Mouse (Mus musculus): ENCODE data around the gene Gas7. TPM values are rescaled to one million over a fixed set of nuclear protein-coding genes. Genes with fewer than 3 reads are reported as not detected.
A peak's percentile ranks its signal among the peaks of the same experiment; 100 is the strongest.

Gene Gas7
- 2.7 and 3.2 TPM in 2 replicates for polyA plus RNA-seq (2014; fragmentation: Nextera tagmentation; extraction: Ambion mirVana)

DNA sequence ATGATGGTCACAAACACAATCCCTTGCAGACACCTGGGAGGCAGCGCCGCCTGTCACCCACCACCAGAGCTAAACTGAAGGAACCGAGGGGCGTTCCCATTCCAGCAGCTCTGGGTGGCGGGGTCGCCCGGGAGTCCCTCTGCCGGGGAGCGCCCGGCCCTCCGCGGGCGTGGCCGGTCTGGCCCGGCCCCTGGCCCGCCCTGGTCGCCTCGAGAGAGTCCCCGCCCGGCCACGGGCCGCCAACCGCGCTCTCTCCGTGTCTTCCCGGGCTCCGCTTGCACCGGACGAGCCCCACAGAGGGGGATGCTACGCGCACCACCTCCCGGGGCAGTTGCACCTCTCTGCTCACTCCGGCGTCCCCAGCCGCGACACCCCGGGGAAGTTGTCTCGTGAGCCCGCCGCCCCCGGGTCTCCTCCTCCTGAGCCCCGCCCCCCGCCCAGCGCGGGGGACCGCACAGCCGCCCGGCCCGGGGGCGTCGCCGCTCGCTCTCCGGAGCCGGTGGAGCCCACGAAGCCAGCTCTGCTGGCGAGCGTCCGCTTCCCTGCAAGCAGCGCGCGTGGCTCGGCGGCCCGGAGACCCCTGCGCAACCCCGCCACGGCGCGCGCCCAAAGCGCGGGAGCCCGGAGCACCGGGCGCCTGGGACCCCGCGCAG lies at the start of gene Gas7:
TSS of gene Gas7 (plus strand) at position 564 of the 653 bp plus-strand sequence.
- under 1% methylated on average over 49 of the region's 78 CpGs for WGBS
- peak within 1 kb of the TSS; percentile 97 for H3K4me2 ChIP-seq (ENCODE audit: low read depth, severe bottlenecking)
- DNase-seq (ENCODE audit: low spot score), result peak; percentile 68
- no peaks in the 10 kb centered on the region for H3K9me3 ChIP-seq (ENCODE audit: control insufficient read depth, low read length)
- no peaks in the 10 kb centered on the region for H3K36me3 ChIP-seq (ENCODE audit: control insufficient read depth, insufficient read depth, low read length)
- ATAC-seq (ENCODE audit: insufficient number of reproducible peaks, low FRiP score, low TSS enrichment, low read depth), result peak; percentile 74; the same call in 1 of the 2 replicates
- H3K9ac ChIP-seq (ENCODE audit: low read length), result peak within 1 kb of the TSS; percentile 66
- peak within 1 kb of the TSS; percentile 61 for H3K4me3 ChIP-seq (ENCODE audit: low read depth, low read length)
- H3K27ac ChIP-seq (replicated peaks; ENCODE audit: low read depth, low read length), result no peak within 1 kb of the TSS
- no peaks in the 10 kb centered on the region for H3K4me1 ChIP-seq (ENCODE audit: control insufficient read depth, insufficient read depth, low read length)
- H3K27me3 ChIP-seq (ENCODE audit: control insufficient read depth, insufficient read depth, low read length), result peaks cover 11% of the 10 kb centered on the region

DNA sequence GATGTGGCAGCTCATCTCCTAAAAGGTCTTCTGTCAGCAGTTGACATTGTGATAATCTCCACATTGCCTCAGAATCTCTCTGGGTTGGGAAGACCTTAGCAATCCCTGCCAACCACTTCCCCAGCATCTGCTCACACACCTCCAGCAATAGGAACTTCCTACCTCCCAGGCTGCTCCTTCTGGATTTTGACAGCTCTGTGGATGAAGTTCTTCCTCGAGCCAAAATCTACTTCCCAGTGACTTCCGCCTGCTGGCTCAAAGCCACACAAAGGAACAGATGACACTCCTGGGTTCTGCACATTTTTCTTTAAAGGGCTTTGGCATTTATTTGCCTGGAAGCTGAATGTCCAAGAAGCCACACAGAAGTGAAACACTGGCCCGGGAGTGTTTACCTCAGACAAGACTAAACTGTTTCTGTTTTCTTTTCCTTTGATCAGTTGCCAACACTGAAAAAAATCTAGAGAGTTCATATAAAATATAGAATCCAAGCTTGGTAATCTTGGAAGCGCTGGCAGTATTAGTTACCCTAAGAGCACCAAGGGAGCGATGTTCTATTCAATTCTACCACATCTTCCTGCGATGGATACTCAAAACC lies 40.8 kb upstream of the Gas7 start:
- no peaks in the 10 kb centered on the region for H3K4me1 ChIP-seq (ENCODE audit: control insufficient read depth, insufficient read depth, low read length)
- no peaks in the 10 kb centered on the region for H3K36me3 ChIP-seq (ENCODE audit: control insufficient read depth, insufficient read depth, low read length)
- H3K27me3 ChIP-seq (ENCODE audit: control insufficient read depth, insufficient read depth, low read length), result no peaks in the 10 kb centered on the region
- no peak for ATAC-seq (ENCODE audit: insufficient number of reproducible peaks, low FRiP score, low TSS enrichment, low read depth)
- H3K9me3 ChIP-seq (ENCODE audit: control insufficient read depth, low read length), result no peaks in the 10 kb centered on the region
- no peak overlapping the region for H3K27ac ChIP-seq (replicated peaks; ENCODE audit: low read depth, low read length)
- no peak overlapping the region for H3K4me2 ChIP-seq (ENCODE audit: low read depth, severe bottlenecking)
- H3K9ac ChIP-seq (ENCODE audit: low read length), result no peak overlapping the region
- H3K4me3 ChIP-seq (ENCODE audit: low read depth, low read length), result no peak overlapping the region
- 86% methylated on average over 6 of the region's 6 CpGs for WGBS
- DNase-seq (ENCODE audit: low spot score), result no peak

DNA sequence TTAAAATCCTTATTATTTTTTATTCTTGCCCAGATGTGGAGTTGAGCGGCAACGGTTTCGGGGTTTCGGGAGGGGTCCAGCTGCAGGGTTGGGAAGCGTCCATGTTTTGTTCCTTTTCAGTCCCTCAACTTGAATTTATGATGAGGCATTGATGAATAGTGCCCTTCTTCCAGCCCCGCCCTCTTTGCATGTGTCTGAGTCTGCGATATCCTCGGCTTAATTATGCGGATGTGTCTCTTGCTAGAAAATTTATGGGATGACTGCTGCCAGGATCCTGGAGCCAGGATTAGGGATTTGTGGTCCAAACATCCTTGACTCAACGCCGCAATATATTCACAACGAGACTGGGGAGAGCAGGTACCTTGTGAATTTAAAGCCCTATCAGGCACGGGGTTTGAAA lies 31.7 kb upstream of the Gas7 start:
- Histone ChIP-seq H3K9ac (ENCODE audit: low read length) (no peak overlapping the region), H3K4me2 (ENCODE audit: low read depth, severe bottlenecking) (no peak overlapping the region)

DNA sequence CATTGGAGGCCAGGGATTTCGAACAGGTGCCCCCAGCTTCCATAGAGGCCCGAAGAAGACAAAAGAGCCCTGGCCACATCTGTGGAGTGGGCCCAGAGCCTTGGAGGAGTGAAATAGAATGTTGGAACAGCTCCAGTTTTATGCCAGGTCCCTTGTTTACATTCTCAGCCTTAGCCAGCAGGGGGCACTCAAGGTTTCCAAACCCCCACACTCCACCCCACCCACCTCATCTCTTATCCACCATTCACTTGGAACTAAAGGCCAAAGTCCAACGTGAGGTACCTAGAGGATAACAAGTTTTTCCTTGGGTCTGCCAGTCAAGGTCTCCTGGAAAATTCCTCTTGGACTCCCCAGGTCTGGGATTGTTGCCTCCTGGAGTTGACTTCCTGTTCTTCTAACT lies 27.0 kb upstream of the Gas7 start:
- no peaks in the 10 kb centered on the region for H3K4me1 ChIP-seq (ENCODE audit: control insufficient read depth, insufficient read depth, low read length)
- WGBS, result 37% methylated on average over 3 of the region's 3 CpGs
- no peak overlapping the region for H3K9ac ChIP-seq (ENCODE audit: low read length)
- ATAC-seq (ENCODE audit: insufficient number of reproducible peaks, low FRiP score, low TSS enrichment, low read depth), result no peak
- no peaks in the 10 kb centered on the region for H3K27me3 ChIP-seq (ENCODE audit: control insufficient read depth, insufficient read depth, low read length)
- no peak overlapping the region for H3K4me2 ChIP-seq (ENCODE audit: low read depth, severe bottlenecking)
- no peaks in the 10 kb centered on the region for H3K9me3 ChIP-seq (ENCODE audit: control insufficient read depth, low read length)
- H3K4me3 ChIP-seq (ENCODE audit: low read depth, low read length), result no peak overlapping the region
- no peak overlapping the region for H3K27ac ChIP-seq (replicated peaks; ENCODE audit: low read depth, low read length)
- DNase-seq (ENCODE audit: low spot score), result peak; percentile 61
- no peaks in the 10 kb centered on the region for H3K36me3 ChIP-seq (ENCODE audit: control insufficient read depth, insufficient read depth, low read length)

More for the DNA sequence above, 31.7 kb upstream of the Gas7 start:
- no peaks in the 10 kb centered on the region for H3K27me3 ChIP-seq (ENCODE audit: control insufficient read depth, insufficient read depth, low read length)
- no peak overlapping the region for H3K4me3 ChIP-seq (ENCODE audit: low read depth, low read length)
- WGBS, result 71% methylated on average over 13 of the region's 13 CpGs
- no peaks in the 10 kb centered on the region for H3K9me3 ChIP-seq (ENCODE audit: control insufficient read depth, low read length)
- no peaks in the 10 kb centered on the region for H3K4me1 ChIP-seq (ENCODE audit: control insufficient read depth, insufficient read depth, low read length)
- H3K36me3 ChIP-seq (ENCODE audit: control insufficient read depth, insufficient read depth, low read length), result no peaks in the 10 kb centered on the region
- H3K27ac ChIP-seq (replicated peaks; ENCODE audit: low read depth, low read length), result no peak overlapping the region
- no peak for DNase-seq (ENCODE audit: low spot score)
- ATAC-seq (ENCODE audit: insufficient number of reproducible peaks, low FRiP score, low TSS enrichment, low read depth), result no peak

DNA sequence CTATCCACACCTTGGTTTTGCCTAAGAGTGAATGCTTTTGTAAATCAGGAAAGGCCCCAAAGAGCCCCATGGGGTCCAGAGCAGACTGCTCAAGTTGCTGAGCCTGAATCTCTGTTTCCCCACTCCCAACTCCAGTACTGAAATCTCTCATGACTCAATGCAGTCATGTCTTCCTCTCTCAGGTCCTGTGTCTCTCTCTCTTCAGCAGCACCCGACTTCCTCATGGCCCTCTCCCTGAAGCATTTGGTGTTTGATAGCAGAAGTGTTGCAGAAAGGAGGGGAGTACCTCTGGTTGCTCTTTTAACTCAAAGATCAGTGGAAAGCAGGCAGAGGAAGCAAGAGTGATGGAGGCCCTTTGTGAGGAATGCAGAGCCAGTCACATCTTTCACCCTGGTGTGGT lies 25.4 kb upstream of the Gas7 start:
- H3K36me3 ChIP-seq (ENCODE audit: control insufficient read depth, insufficient read depth, low read length), result no peaks in the 10 kb centered on the region
- no peak overlapping the region for H3K4me2 ChIP-seq (ENCODE audit: low read depth, severe bottlenecking)
- H3K9me3 ChIP-seq (ENCODE audit: control insufficient read depth, low read length), result no peaks in the 10 kb centered on the region
- no peaks in the 10 kb centered on the region for H3K27me3 ChIP-seq (ENCODE audit: control insufficient read depth, insufficient read depth, low read length)
- 43% methylated on average over 1 of the region's 1 CpGs for WGBS
- ATAC-seq (ENCODE audit: insufficient number of reproducible peaks, low FRiP score, low TSS enrichment, low read depth) (no peak), DNase-seq (ENCODE audit: low spot score) (no peak)
- no peak overlapping the region for H3K27ac ChIP-seq (replicated peaks; ENCODE audit: low read depth, low read length)
- no peak overlapping the region for H3K4me3 ChIP-seq (ENCODE audit: low read depth, low read length)
- H3K4me1 ChIP-seq (ENCODE audit: control insufficient read depth, insufficient read depth, low read length), result no peaks in the 10 kb centered on the region
- H3K9ac ChIP-seq (ENCODE audit: low read length), result no peak overlapping the region

DNA sequence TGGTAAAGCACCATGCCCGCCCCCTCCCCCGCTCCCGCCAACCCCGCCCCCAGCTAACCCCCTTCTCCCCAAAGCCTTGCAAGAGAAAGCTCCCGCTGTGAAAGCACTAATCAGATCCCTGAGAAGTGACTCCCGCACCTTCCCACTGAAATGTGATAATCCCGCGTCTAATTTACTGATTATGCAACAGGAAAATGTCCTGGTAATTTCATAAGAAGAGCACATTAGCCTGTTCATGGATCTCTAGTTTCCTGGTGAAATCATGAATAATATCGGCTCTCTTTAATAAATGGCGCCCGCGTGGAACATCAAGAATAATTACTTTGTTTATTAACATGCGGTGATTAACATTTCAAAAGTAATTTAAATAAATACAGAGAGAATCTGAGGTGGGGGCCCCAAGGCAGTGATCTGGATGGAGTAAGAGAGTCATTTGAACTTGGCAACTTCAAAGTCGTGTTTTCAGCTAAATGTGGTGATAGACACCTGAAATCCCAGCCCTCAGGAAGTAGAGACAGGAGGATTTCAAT lies 24.1 kb upstream of the Gas7 start:
- Histone ChIP-seq H3K4me2 (ENCODE audit: low read depth, severe bottlenecking) (no peak overlapping the region), H3K9ac (ENCODE audit: low read length) (no peak overlapping the region), H3K4me1 (ENCODE audit: control insufficient read depth, insufficient read depth, low read length) (no peaks in the 10 kb centered on the region), H3K9me3 (ENCODE audit: control insufficient read depth, low read length) (no peaks in the 10 kb centered on the region), H3K27me3 (ENCODE audit: control insufficient read depth, insufficient read depth, low read length) (no peaks in the 10 kb centered on the region), H3K36me3 (ENCODE audit: control insufficient read depth, insufficient read depth, low read length) (no peaks in the 10 kb centered on the region), H3K4me3 (ENCODE audit: low read depth, low read length) (no peak overlapping the region), H3K27ac (replicated peaks; ENCODE audit: low read depth, low read length) (no peak overlapping the region)
- DNase-seq (ENCODE audit: low spot score) (no peak), ATAC-seq (ENCODE audit: insufficient number of reproducible peaks, low FRiP score, low TSS enrichment, low read depth) (no peak)
- 30% methylated on average over 14 of the region's 14 CpGs for WGBS

DNA sequence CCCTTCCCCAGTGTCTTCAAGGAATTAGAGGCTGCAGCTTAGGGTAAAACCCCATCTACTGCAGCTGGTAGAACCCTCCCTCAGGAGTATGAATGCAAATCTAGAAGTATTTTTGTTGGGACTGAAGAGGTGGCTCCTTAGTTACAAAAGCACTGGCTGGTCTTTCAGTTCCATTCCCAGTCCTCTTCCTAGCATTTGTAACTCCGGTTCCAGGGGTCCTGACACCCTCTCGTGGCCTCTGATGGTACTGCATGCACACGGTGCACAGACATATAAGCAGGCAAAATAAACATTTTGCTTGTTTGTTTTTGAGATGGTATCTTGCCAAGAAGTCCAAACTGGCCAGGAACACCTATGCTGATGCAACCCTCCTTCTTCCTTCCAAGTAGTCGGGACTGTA lies 23.4 kb upstream of the Gas7 start:
- ATAC-seq (ENCODE audit: insufficient number of reproducible peaks, low FRiP score, low TSS enrichment, low read depth) (no peak), DNase-seq (ENCODE audit: low spot score) (peak; percentile 47)
- 73% methylated on average over 4 of the region's 4 CpGs for WGBS
- no peak overlapping the region for H3K27ac ChIP-seq (replicated peaks; ENCODE audit: low read depth, low read length)
- H3K4me1 ChIP-seq (ENCODE audit: control insufficient read depth, insufficient read depth, low read length), result no peaks in the 10 kb centered on the region
- no peaks in the 10 kb centered on the region for H3K9me3 ChIP-seq (ENCODE audit: control insufficient read depth, low read length)
- H3K36me3 ChIP-seq (ENCODE audit: control insufficient read depth, insufficient read depth, low read length), result no peaks in the 10 kb centered on the region
- no peak overlapping the region for H3K4me2 ChIP-seq (ENCODE audit: low read depth, severe bottlenecking)
- H3K4me3 ChIP-seq (ENCODE audit: low read depth, low read length), result no peak overlapping the region
- no peaks in the 10 kb centered on the region for H3K27me3 ChIP-seq (ENCODE audit: control insufficient read depth, insufficient read depth, low read length)
- no peak overlapping the region for H3K9ac ChIP-seq (ENCODE audit: low read length)

DNA sequence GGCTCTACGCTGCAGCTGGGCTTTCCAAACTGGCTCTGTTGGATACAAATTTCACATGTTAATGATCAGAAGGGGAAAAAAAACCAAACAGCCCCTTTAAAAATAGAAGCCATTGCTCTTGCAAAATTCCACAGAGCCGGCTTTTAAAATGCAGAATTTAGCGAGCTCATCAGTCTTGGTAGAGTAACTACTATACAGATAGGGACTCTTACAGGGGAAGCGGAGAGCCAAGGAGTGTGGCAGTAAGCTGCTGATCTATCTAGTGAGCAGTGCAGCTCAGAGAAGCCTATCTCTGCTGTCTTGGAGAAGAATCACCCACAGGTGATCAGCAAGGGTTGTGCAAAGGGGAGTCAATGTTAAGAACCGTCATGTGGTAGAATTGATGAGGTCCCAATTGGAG lies 21.5 kb upstream of the Gas7 start:
- WGBS, result 89% methylated on average over 5 of the region's 5 CpGs
- no peak overlapping the region for H3K27ac ChIP-seq (replicated peaks; ENCODE audit: low read depth, low read length)
- H3K9me3 ChIP-seq (ENCODE audit: control insufficient read depth, low read length), result no peaks in the 10 kb centered on the region
- H3K9ac ChIP-seq (ENCODE audit: low read length), result no peak overlapping the region
- H3K4me2 ChIP-seq (ENCODE audit: low read depth, severe bottlenecking), result no peak overlapping the region
- no peaks in the 10 kb centered on the region for H3K36me3 ChIP-seq (ENCODE audit: control insufficient read depth, insufficient read depth, low read length)
- H3K4me1 ChIP-seq (ENCODE audit: control insufficient read depth, insufficient read depth, low read length), result no peaks in the 10 kb centered on the region
- ATAC-seq (ENCODE audit: insufficient number of reproducible peaks, low FRiP score, low TSS enrichment, low read depth) (no peak), DNase-seq (ENCODE audit: low spot score) (no peak)
- H3K4me3 ChIP-seq (ENCODE audit: low read depth, low read length), result no peak overlapping the region
- H3K27me3 ChIP-seq (ENCODE audit: control insufficient read depth, insufficient read depth, low read length), result no peaks in the 10 kb centered on the region
